Mouse (Mus musculus) heart, postnatal 0 days (tissue): ENCODE data around the gene Pdlim1. TPM values are rescaled to one million over a fixed set of nuclear protein-coding genes. Genes with fewer than 3 reads are reported as not detected.

ENCODE experiments used
- ATAC-seq: fragments of 200-750 bp; cut with Nextera tagmentation; 2 replicates; pipeline ENCODE4 v1.8.0; 2017; ENCODE audit warnings: low read depth, moderate number of reproducible peaks, moderate library complexity; ENCODE audit not compliant: insufficient read depth
- DNase-seq: peaks from one replicate; pipeline ENCODE4 v3.0.0-alpha.2; 2016; ENCODE audit warnings: low spot score
- H3K27ac ChIP-seq: fragments of 300-500 bp; sonication (generic); 2 replicates; pipeline ENCODE4 v1.5.1; 2014; ENCODE audit warnings: low read depth, mild to moderate bottlenecking
- H3K27me3 ChIP-seq: fragments of 300-500 bp; sonication (generic); 2 replicates; pipeline ENCODE4 v1.6.1; 2014; ENCODE audit warnings: low read length, mixed read lengths; ENCODE audit not compliant: control insufficient read depth, insufficient read depth
- H3K36me3 ChIP-seq: fragments of 300-500 bp; sonication (generic); replicated peaks from 2 replicates; pipeline ENCODE4 v1.6.1; 2014; ENCODE audit warnings: low read length, mixed read lengths; ENCODE audit not compliant: control insufficient read depth, insufficient read depth
- H3K4me1 ChIP-seq: fragments of 300-500 bp; sonication (generic); 2 replicates; pipeline ENCODE4 v1.6.1; 2014; ENCODE audit warnings: antibody characterized with exemption; ENCODE audit not compliant: control insufficient read depth, insufficient read depth
- H3K4me2 ChIP-seq: fragments of 300-500 bp; sonication (generic); 2 replicates; pipeline ENCODE4 v1.6.1; 2014; ENCODE audit warnings: low read depth, mild to moderate bottlenecking, low read length, moderate library complexity
- H3K4me3 ChIP-seq: fragments of 300-500 bp; sonication (generic); 2 replicates; pipeline ENCODE4 v1.5.1; 2014; ENCODE audit warnings: low read depth, low read length
- H3K9ac ChIP-seq: fragments of 300-500 bp; sonication (generic); replicated peaks from 2 replicates; pipeline ENCODE4 v1.6.1; 2014; ENCODE audit warnings: low read depth, low read length, mixed read lengths
- H3K9me3 ChIP-seq: fragments of 300-500 bp; sonication (generic); replicated peaks from 2 replicates; pipeline ENCODE4 v1.6.1; 2016; ENCODE audit warnings: low read length; ENCODE audit not compliant: control insufficient read depth
- CTCF ChIP-seq: IDR thresholded peaks from 2 replicates; pipeline ENCODE4 v1.5.1; 2016; ENCODE audit warnings: antibody characterized with exemption, control low read depth, low read depth
- EP300 ChIP-seq: IDR thresholded peaks from 2 replicates; pipeline ENCODE4 v1.6.1; 2016; ENCODE audit warnings: antibody characterized with exemption, low read depth
- WGBS: fragments of 180-500 bp; shearing (Covaris S2); extraction: QIAGEN DNeasy Blood & Tissue Kit; methylation state at CpG from one replicate; pipeline ENCODE4 v1.1.7; 2014; 5-methylcytosine and 5-hydroxymethylcytosine counted together
- polyA plus RNA-seq: library from polyadenylated mRNA; unstranded; fragments of >200 nt; fragmentation: Nextera tagmentation; extraction: Ambion mirVana; gene quantifications from 2 replicates; pipeline ENCODE4 v1.2.1, GENCODE M21; 2015
- total RNA-seq: library from RNA; depleted of rRNA; stranded (reverse); fragments of >200 nt; gene quantifications from 2 replicates; pipeline ENCODE4 v1.2.3, GENCODE M21; 2014; ENCODE audit warnings: low replicate concordance; rRNA removed

Pdlim1 gene
- total RNA-seq (96.5 and 117 TPM in 2 replicates), polyA plus RNA-seq (206 and 230 TPM in 2 replicates)

DNA sequence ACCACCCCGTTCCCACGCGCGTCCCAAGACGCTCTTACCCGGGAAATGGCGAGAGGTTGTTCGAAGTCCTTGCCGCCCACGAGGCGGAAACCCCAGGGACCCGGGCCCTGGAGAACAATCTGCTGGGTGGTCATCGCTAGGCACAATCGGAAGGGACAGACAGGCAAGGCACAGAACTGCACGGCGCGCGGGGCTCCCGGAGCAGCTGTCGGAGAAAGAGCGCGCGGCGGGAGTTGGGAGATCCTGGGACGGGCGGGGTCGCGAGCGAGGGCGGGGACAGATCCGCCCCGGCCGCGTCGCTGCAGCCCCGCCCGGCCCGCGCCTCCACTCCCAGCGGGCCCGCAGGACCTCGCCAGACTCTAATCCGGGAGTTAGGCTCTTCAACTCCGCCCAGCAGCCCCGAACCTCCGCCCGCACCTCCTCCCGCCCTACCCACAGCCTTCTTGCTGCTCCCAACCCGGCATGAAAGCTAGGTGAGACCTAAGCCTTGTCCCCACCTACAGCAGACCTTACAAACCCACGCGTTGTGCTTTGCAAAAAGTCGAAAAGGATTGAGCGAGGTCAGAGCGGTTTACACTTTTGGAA lies at the start of gene Pdlim1:
Gene Pdlim1 (minus strand): TSS at position 535 of the 585 bp plus-strand sequence.
- Histone ChIP-seq H3K4me2 (peak within 1 kb of the TSS; percentile 84), H3K9me3 (no peaks in the 10 kb centered on the region), H3K4me3 (peak within 1 kb of the TSS; percentile 80), H3K27ac (peak within 1 kb of the TSS; percentile 92), H3K27me3 (no peaks in the 10 kb centered on the region), H3K4me1 (peaks cover 28% of the 10 kb centered on the region), H3K36me3 (no peaks in the 10 kb centered on the region), H3K9ac (peak within 1 kb of the TSS; percentile 84)
- under 1% methylated on average over 42 of the region's 54 CpGs for WGBS
- no peak for TF ChIP-seq CTCF
- no peak for TF ChIP-seq EP300
- DNase-seq: peak; percentile 94
- peak; percentile 94 for ATAC-seq

GRCm38 (mm10) chr19:40319199-40319598 lies 47.6 kb upstream of the Pdlim1 start:
- Histone ChIP-seq H3K4me2 (no peak overlapping the region), H3K4me1 (peaks cover 9% of the 10 kb centered on the region; the same call in 1 of the 2 replicates), H3K36me3 (peaks cover 78% of the 10 kb centered on the region), H3K9me3 (no peaks in the 10 kb centered on the region), H3K27me3 (no peaks in the 10 kb centered on the region), H3K9ac (no peak overlapping the region), H3K4me3 (no peak overlapping the region), H3K27ac (no peak overlapping the region)
- DNase-seq: no peak
- WGBS: 57% methylated on average over 3 of the region's 3 CpGs
- no peak for ATAC-seq
- TF ChIP-seq CTCF (no peak), EP300 (no peak)

DNA sequence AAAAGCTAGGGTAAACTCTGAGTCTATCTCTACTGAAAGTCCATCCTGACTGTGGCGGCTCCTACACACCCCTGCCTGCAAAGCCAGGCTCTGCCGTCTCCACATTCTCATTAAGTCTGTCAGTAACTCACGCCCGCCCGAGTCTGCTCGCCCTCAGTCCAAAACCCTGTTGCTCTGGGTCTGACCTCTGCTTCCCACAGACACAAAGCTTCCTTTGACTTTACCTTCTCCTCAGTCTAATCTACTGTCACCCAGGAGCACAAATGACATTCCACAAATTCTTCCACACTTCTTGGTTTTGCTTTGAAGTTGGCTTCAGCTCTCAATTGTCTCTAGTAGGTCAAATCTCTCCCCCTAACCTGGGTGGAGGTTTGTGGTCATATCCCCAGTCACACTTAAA lies 46.9 kb upstream of the Pdlim1 start:
- H3K9me3 ChIP-seq: no peaks in the 10 kb centered on the region
- no peak overlapping the region; the same call in 1 of the 2 replicates for H3K27ac ChIP-seq
- H3K9ac ChIP-seq: no peak overlapping the region
- no peak overlapping the region for H3K4me3 ChIP-seq
- ATAC-seq (no peak), DNase-seq (no peak)
- no peak overlapping the region for H3K4me2 ChIP-seq
- WGBS: 33% methylated on average over 6 of the region's 6 CpGs
- H3K4me1 ChIP-seq: peaks cover 9% of the 10 kb centered on the region; the same call in 1 of the 2 replicates
- H3K36me3 ChIP-seq: peaks cover 78% of the 10 kb centered on the region
- no peaks in the 10 kb centered on the region for H3K27me3 ChIP-seq
- TF ChIP-seq EP300 (no peak), CTCF (no peak)

DNA sequence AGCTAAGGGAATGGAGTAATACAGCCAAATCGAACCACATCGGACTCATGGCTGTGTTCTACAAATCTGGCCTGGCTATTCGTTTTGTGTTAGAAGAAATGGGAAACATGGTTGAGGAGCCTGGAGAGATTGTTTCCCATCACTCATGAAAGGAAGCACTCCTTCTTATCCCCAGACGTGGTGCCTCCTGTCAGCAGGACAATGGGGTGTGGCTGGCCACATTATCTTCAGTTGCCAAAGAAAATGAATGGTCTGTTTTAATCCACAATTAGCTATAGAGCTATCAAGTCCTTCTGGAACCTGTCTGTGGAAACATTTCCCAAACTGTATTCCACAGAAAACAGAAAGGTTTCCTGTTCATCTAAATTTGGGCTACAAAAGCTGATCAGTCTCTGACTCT lies 45.4 kb upstream of the Pdlim1 start:
- Histone ChIP-seq H3K4me1 (peaks cover 9% of the 10 kb centered on the region; the same call in 1 of the 2 replicates), H3K36me3 (peaks cover 72% of the 10 kb centered on the region), H3K9ac (no peak overlapping the region), H3K4me2 (no peak overlapping the region), H3K27ac (no peak overlapping the region), H3K9me3 (no peaks in the 10 kb centered on the region), H3K27me3 (no peaks in the 10 kb centered on the region), H3K4me3 (no peak overlapping the region)
- ATAC-seq (no peak), DNase-seq (peak; percentile 25)
- TF ChIP-seq EP300 (no peak), CTCF (no peak)
- WGBS: 55% methylated on average over 4 of the region's 4 CpGs

- no peak overlapping the region for H3K9ac ChIP-seq
- no peak for ATAC-seq
- TF ChIP-seq CTCF: no peak
- TF ChIP-seq EP300: no peak
- no peaks in the 10 kb centered on the region for H3K9me3 ChIP-seq
- H3K4me3 ChIP-seq: no peak overlapping the region
- no peak overlapping the region for H3K27ac ChIP-seq
- no peak for DNase-seq
- H3K4me2 ChIP-seq: no peak overlapping the region
- 83% methylated on average over 11 of the region's 11 CpGs for WGBS
- H3K36me3 ChIP-seq: peaks cover 78% of the 10 kb centered on the region
- H3K4me1 ChIP-seq: peaks cover 7% of the 10 kb centered on the region; the same call in 1 of the 2 replicates
- H3K27me3 ChIP-seq: no peaks in the 10 kb centered on the region
Observed at GRCm38 (mm10) chr19:40314252-40314651, 42.6 kb upstream of the Pdlim1 start.
